Mouse (Mus musculus): ENCODE data around the gene Manba. TPM values are rescaled to one million over a fixed set of nuclear protein-coding genes. Genes with fewer than 3 reads are reported as not detected.
"Not testable (repeated sequence)": the region's sequence is repeated elsewhere in the genome, so short reads cannot be mapped to it uniquely, and the experiment has no call there.

The Manba gene
- 1 to 10 TPM; 4.9 to 5.6 TPM for total RNA-seq (2021)

DNA sequence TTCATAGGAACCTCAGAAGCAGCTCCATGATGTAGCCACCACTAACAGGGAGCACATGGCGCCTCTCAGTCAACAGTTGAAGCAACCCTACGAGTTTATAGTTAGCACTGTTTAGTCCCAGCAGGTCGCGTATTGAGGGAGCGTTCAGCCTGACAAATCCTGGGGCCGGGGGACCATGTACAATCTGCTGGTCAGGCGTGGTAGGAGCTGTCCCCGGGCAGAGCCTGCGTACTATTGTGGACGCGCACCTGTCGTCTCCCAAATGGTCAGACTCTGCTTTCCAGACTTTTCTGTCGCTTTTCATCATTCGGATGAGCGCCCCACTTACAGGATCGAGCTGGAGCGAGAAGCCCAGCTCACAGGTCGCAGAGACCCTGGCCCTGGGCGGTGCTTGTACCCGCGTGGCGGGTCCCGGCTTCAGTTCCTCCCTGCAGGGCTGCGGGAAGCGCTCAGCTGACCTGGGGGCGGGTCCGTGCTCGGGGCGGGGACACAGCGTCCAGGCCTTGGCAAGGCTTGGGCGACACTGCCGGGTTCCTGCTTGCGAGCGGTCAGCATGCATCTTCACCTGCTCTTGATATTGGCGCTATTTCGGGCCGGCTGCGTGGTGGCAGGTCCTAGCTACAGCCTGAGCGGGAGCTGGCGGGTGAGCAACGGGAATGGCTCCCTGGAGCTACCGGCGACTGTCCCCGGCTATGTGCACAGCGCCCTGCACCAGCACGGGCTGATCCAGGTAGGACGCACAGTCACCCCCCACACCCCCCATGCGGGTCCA is at the start of gene Manba:
Manba (plus strand) TSS at position 484 of the 772 bp plus-strand sequence.
- DNase-seq: peak; percentile 74
- intact Hi-C loops (cut with DNase I): loop anchor here (10.0 kb wide), 1 partner anchor 1559 kb away; no protein-coding TSS in a partner anchor

DNA sequence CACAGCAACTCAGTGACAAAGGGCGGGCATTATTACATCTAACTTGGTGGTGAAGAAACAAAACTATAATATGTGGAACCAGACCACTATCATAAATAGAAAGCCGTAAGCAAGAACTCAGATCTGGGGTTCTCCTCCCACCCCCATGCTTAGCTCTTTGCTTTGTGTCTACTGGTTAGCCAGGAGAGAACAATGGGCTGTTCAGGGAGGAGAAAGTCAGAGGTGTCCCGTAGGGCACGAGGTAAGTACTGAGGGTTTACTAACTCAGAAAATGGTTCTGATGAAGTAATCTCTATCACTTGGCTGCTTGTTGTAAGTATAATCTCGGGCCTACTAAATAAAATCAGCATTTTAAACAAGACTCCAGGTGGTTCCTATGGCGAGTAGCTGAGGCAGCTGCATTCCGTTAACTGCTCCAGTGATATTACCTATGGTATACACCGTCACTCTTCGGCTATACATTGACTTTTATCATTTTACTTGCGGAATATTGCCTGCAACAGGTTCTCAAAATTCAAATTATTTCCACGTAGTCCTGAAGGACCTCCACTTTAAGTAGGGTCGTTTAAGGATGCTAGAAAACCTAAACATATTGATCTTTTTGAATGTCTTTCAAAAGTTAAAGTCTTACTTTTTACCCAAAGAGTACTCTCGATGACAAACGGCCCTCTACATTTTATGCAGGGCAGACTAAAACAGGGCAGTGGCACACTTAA is 48.4 kb upstream of the Manba start:
- DNase-seq: no peak

DNA sequence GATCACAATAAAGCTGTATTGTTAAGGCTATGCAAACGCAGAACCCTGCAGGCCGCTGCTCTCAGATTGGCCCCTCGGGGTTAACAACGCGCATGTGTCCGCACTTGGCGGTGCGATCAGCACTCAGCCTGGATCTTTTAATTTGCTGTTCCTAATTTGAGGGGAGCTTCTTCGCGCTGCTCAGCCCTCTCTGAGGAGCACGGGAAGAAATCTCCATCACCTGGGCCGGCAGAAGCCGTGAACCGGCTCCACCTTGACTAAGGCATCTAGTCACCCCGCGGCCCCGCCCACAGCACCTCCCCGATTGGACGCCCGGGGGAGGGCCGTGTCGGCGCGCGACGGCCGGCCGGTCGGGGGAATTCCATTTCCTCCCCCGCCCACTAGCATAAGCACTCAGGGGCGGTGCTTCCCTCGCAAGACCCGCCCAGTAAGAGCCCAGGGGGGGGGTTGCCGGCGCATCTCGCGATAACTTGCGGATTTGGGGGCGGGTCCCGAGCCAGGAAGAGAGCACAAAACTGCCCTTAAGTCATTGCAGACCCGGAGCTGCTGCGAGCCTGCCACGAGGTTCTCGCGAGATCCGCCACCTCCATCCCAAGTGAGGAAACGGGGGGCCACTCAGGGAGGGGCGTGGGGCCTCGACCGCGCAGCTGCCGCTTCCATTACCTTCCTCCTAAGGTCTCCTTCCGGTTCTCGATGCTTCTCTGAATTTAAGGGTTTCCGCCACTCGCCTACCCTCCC is 47.5 kb upstream of the Manba start, which contains the start of gene Ube2d3:
Ube2d3 (plus strand) TSS at position 392 of the 738 bp plus-strand sequence.
- intact Hi-C loops (cut with DNase I): loop anchor here (10.0 kb wide), 1 partner anchor 257 kb away; the partner anchor contains the start of gene Nfkb1
- DNase-seq: peak; percentile 99

More for the DNA sequence above, 48.4 kb upstream of the Manba start:
- intact Hi-C loops (cut with DNase I): loop anchor here (10.0 kb wide), 1 partner anchor 258 kb away; the partner anchor contains the start of gene Nfkb1

DNA sequence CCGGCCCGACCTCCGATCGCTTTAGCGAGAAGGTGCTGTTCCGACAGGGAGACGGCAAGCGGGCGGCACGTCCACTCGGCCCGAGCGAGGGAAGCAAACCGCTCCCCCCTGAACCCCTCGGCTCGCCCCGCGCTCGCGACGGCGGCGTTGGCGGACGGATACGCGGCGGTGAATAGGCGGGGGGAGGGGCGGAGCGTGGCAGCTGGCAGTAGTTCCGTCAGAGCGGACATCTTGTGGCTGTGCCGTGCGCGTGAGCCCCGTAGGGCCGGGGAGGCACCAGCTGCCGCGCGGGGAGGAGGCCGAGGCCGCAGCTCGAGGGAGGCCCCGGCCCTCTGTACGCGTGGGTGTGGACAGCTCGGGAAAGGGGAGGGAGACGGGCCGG is 46.9 kb upstream of the Manba start:
- intact Hi-C loops (cut with DNase I): loop anchor here (10.0 kb wide), 1 partner anchor 256 kb away; the partner anchor contains the start of gene Nfkb1
- peak; percentile 96 for DNase-seq

DNA sequence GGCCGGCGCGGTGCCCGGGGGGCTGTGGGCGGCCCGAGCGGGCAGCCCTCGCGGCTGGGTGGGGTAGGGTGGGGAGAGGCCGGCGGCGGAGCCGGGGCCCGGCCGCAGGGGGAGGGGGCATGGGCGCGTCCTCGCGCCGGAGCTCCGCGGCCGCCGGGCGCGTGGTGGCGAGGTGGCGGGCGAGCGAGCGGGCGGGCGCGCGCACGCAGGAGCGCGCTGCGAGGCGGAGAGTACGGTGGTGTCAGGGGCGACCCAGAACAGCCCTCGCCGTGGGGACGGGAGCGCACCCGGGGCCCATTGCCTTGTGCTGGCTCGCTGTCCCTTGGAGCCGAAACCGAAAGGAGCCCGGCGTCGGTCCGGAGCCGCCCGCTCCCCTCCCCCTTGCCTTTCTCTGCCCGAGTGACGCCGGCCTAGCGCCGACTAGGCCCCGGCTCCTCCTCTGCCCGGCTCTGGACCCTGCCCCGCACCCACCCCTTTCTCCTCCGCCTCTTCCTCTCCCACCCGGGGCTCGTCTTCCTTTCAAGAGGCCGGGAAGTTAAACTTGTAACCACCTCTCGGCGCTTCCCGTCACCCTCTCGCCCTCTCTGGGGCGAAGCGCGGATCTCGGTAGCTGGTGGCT is 46.4 kb upstream of the Manba start:
- intact Hi-C loops (cut with DNase I): loop anchor here (10.0 kb wide), 1 partner anchor 256 kb away; the partner anchor contains the start of gene Nfkb1
- peak; percentile 83 for DNase-seq

DNA sequence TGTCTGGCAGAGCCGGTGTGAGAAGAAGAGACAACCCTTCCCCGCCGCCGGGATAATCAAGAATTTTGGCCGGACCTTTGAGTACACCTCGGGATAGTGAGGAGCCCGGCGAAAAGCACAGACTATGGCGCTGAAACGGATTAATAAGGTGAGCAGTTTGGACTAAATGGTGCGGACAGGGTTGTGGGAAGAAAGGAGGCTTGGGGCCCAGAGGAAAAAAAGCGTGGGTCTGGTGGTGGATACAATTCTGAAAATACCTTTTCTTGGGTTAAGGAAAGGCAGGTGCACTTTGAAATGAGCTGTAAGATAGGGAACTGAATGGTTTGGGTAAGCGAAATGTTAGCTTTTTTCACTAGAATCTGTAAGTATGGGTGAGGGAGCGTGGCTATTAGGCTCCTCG is 45.8 kb upstream of the Manba start:
- DNase-seq: no peak
- intact Hi-C loops (cut with DNase I): loop anchor here (10.0 kb wide), 1 partner anchor 255 kb away; the partner anchor contains the start of gene Nfkb1

DNA sequence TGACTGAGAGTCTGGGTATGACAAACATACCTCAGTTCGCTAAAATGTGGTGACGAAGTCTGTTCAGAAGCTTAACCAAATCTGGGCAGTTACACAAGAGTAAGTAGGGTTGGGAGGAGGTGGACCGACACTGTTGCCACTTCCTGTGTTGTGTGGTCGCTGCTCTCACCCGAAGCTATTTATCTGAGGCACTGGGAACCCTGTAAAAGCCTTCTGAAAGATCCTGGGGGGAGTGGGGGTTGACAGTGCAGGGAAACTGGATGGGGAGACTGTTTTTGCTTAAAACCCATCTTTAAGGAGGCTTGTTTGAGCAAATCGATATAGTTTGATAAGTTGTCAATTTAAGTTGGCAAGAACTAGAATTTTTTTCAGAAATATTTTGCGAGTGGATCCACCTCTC is 45.2 kb upstream of the Manba start:
- intact Hi-C loops (cut with DNase I): no loop called here
- no peak for DNase-seq

DNA sequence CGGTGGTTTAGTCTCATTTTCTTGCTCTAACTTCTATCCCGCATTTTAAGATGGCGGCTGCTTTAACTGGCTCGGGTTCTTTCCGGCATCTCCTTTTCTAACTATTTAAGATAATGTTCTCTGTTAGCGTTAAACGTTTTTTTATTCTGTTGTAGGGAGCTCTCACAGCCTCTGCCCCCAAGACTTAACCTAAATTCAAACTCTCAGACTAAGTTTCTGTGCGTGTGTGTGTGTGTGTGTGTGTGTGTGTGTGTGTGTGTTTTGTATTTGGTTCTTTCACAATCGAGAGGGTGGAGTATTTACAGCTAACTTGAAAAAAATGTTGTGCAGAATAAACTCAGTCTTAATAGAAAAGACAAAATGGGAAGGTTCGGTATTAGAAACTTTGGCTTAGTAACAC is 44.8 kb upstream of the Manba start:
- no peak for DNase-seq
- intact Hi-C loops (cut with DNase I): no loop called here

DNA sequence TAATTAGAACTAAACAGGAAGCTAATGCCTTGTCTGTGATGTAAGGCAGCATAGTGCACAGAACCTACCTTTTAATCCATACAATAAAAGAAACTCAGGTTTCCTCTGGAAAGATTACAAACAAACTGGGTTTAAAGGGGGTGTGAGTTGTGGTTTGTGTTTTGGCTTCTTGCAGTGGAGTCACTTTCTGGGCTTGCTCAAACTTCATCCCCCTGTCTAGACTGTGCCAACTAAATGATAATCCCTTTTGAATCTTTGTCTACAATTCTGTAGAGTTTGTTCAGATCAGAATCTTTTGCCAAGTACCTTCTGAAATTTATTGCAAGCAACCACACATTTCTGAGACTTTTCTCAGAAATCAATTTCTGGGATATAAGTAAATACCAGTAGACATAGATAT is 40.5 kb upstream of the Manba start:
- DNase-seq: no peak
- intact Hi-C loops (cut with DNase I): no loop called here

DNA sequence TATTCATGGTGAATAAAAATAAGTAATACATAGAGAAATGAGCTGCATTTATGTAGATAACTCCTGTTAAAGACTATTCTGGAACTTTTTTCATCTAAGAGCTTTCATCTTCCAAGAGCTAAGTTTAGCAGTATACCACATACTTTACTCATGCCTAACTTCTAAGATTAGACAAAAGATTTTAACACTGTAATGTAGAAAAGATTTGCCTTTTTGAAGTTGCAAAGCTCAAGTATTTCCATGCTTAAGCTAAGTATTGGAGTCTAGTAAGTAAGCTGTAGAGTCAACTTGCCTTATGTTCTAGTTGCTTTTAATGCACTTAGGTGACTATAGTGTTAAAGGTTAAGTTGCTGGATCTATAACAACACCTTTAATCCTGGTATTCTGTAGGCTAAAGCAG is 26.4 kb upstream of the Manba start:
- DNase-seq: no peak
- intact Hi-C loops (cut with DNase I): no loop called here

DNA sequence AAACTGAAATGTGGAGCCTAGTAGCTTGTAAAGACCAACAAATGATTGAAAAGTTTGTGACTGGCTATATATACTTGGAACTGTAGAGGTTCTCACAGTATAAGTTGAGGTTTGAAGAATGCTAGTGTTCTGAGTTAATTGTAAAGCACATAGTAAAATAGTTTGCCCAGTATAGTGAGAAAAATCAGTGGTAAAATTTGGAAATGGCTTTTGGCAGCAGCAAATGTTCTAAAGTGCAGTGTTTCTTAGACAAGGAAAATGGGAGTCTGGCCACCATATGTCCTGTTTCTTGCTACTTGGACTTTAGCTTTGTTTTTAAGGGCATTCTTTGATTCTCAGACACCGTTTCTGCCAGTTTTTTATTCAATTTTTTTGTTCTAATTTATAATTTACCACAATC is 17.0 kb upstream of the Manba start:
- intact Hi-C loops (cut with DNase I): loop anchor here (10.0 kb wide), 1 partner anchor 116 kb away; no protein-coding TSS in a partner anchor
- no peak for DNase-seq

DNA sequence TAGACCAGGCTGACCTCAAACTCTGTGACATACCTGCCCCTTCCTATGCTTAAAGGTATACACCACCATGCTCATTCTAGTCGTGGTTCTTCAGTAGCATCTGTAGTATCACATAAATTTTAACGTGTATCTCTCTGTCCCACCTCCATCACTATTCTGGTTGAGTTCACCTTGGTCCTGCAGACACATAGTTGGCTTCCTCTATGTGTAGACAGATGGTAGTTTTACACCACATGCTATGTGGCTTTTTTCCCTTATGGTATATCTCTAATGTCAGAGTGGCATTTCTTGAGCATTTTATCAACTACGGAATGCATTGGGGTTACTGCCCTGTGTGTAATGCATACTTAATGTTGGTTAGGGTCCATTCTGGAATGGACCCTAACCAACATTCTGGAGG is 16.3 kb upstream of the Manba start:
- intact Hi-C loops (cut with DNase I): loop anchor here (10.0 kb wide), 1 partner anchor 116 kb away; no protein-coding TSS in a partner anchor

DNA sequence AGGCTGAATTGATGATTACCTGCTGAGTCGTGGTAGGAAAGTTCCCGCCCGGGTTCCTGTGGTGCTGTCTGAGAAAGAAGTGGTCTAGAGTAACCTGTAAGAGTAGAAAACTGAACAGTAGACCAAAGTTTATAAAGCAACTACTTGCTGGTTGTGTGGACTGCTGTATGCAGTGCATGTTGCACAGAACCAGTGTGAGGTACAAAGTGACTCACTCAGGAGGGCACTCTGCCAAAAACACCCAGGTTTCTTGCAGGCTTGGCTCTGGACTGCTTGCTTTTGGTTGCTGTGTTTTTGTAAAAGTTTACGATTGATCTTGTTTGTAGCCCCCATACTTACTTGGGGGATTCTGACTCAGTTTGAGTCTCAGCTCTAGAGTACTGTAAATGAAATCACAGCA is 15.4 kb upstream of the Manba start:
- peak; percentile 60 for DNase-seq
- intact Hi-C loops (cut with DNase I): loop anchor here (10.0 kb wide), 1 partner anchor 115 kb away; no protein-coding TSS in a partner anchor

More for the DNA sequence above, 16.3 kb upstream of the Manba start:
- no peak for DNase-seq

DNA sequence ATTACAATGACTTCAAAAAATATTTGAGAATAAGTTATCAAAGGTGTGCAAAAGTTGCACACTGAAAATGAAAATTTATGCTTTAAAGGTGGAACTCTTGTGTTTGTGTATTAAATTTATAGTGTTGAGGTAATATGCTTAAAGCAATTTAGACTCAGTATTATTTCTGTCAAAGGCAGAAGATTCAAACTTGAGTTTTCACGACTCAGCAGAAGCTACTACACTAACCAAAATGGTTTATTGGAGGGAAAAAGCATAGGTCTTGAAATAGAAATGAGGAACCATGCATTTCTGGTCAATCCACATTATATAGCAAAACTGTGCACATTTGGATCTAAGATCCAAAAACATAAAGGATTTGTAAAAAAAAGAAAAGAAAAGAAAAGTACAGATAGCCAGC is 14.6 kb upstream of the Manba start:
- intact Hi-C loops (cut with DNase I): no loop called here
- DNase-seq: no peak

DNA sequence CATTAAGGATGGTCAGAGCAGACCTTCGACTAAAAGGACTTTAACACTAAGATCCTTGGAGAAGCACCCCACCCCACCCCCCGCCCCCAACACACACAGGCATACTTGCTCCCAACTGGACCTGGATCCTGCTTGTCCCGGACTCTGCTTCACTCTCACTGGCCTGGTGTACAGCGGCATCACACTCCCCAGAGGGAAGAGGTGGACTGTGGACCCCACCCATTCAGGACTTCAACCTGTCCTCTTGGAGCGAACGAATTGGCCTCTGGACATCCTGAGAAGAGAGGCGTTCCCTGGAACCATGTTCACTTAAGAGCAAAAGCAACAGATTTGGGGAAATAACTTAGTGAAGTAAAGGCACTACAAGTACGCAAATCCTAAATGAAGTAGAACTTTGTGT is 10.4 kb upstream of the Manba start:
- DNase-seq: no peak
- intact Hi-C loops (cut with DNase I): no loop called here

DNA sequence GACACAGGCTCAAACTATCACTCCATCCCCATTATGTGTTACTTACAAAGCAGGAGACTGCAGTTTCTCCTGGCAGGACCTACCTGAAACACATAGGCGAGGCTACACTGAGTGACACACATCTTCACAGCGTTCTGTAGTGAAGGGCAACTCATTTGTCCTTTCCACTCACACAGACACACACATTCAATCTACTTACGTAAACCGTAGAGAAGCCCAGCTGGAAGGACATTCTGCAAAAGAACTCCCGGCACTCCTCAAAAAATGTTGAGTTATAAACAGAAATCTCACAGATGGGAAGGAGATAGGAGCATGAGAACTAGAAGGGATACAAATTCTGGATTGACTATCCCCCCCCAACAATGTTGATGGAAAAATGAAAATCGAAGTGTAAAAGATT is 9.1 kb upstream of the Manba start:
- intact Hi-C loops (cut with DNase I): no loop called here
- no peak for DNase-seq

DNA sequence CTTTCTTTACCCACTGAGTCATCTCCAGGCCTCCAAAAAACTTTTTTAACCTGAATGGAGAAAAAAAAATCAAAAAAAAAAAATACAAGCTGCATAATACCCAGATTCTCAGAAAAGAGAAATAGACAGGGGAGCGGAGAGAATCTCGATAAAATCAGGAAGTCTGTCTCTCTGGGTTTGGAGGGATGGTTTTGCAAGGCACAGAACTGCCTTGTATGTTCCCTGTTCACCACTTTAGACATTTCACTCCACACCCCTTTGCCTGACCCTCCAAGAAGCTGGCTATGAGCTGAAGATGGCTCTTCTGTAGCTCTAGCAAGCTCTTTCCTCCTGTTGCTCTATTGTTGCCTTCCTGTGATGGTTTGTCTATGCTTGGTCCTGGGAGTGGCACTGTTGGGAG is 8.4 kb upstream of the Manba start:
- no peak for DNase-seq
- intact Hi-C loops (cut with DNase I): no loop called here

DNA sequence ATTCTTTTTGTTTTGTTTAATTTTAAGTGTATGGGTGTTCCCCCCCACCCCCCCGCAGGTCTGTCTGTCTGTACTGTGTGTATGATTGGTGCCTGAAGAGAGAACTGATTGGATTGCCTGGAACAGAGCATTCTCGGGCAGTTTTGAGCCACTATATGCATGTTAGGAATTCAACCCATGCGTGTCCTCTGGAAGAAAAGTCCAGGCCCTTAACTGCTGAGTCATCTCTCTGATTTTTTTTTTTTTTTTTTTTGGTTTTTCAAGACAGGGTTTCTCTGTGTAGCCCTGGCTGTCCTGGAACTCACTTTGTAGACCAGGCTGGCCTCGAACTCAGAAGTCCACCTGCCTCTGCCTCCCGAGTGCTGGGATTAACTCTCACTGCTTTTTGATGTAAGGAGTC is 6.3 kb upstream of the Manba start:
- DNase-seq; intact Hi-C loops (cut with DNase I): not testable (repeated sequence)

DNA sequence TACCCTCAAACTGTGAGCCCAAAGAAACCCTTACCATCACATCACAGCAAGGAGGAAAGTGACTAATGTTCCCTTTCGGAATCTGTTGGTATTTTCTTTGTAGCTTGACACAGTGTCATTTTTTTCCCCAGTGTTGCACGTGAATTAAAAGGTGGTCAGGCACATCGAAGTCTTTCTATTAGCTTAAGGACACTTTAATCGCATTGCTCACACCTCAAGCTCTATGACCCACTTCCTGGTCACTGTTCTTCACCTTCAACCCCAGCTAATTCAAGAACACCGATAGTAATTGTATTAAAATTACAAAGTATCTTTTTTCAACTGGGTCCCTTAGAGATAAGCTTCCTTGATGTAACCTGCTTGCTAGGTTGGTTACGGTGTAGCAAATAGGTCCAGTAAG is 4.6 kb upstream of the Manba start:
- no peak for DNase-seq
- intact Hi-C loops (cut with DNase I): loop anchor here (10.0 kb wide), 1 partner anchor 1564 kb away; no protein-coding TSS in a partner anchor

DNA sequence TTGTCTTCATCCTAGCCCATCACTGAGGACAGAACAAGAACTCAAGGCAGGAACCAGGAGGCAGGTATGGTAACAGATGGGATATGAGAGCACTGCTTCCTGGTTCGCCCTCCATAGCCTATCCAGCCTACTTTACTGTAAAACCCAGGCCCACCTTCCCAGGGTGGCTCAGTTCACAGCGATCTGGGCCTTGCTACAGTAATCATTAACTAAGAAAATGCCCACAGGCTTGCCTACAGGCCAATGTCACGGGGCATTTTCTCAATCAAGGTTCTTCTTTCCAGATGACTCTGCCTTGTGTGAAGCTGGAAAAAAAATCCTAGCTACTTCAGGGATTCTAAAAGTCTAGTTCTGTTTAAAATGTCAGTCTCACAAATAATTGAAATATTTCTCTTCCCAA is 3.8 kb upstream of the Manba start:
- no peak for DNase-seq
- intact Hi-C loops (cut with DNase I): loop anchor here (10.0 kb wide), 1 partner anchor 1563 kb away; no protein-coding TSS in a partner anchor

Measured in left cerebral cortex, postnatal 4 days (tissue).